Comparison of ENCODE assay signal across 8 mouse cellular contexts in genomic region chr8:114876696-114877206, GRCm38 (mm10).
DNase-seq lines count a peak whose midpoint lies in the region; ATAC-seq and TF ChIP-seq lines count a peak whose summit lies in the region.

No protein-coding gene starts in this region.

- DNase-seq in adrenal gland, adult (ENCODE audit: inconsistent age in 2 of 2, low spot score in 1 of 2) = peak; percentile 46 to 71
- no peak for DNase-seq in adrenal gland, postnatal 4 days (ENCODE audit: low spot score in 2 of 2)
- no peak for DNase-seq in intestine, embryonic 14.5 days (ENCODE audit: low spot score)
- DNase-seq in ES-E14 (ENCODE audit: low read depth, low spot score) = no peak
- no peak for DNase-seq in cerebellum, postnatal 14 days
- DNase-seq in right cerebral cortex, adult 2 months (ENCODE audit: low spot score in 2 of 2) = no peak

- WGBS in intestine, embryonic 14.5 days = 30% methylated on average over 9 of the region's 9 CpGs
- WGBS in intestine, postnatal 0 days = 47% methylated on average over 9 of the region's 9 CpGs
- 44% methylated on average over 9 of the region's 9 CpGs for WGBS in limb, embryonic 13.5 days

- H3K9me3 ChIP-seq in intestine, embryonic 14.5 days (ENCODE audit: control insufficient read depth, low read length) = no peaks in the 10 kb centered on the region
- no peaks in the 10 kb centered on the region for H3K9me3 ChIP-seq in intestine, postnatal 0 days (ENCODE audit: control insufficient read depth)
- H3K9me3 ChIP-seq in ES-E14 (ENCODE audit: control insufficient read depth, insufficient read depth, low read depth, low read length) = no peaks in the 10 kb centered on the region
- H3K9me3 ChIP-seq in limb, embryonic 13.5 days = no peaks in the 10 kb centered on the region

- H3K9ac ChIP-seq in intestine, embryonic 14.5 days (ENCODE audit: low read length) = no peak overlapping the region
- H3K9ac ChIP-seq in intestine, postnatal 0 days (ENCODE audit: low read depth, low read length) = no peak overlapping the region
- no peak overlapping the region for H3K9ac ChIP-seq in ES-E14 (ENCODE audit: insufficient read depth, low read depth, low read length, poor library complexity, severe bottlenecking)
- H3K9ac ChIP-seq in limb, embryonic 13.5 days = no peak overlapping the region

- H3K4me1 ChIP-seq in intestine, embryonic 14.5 days (replicated peaks; ENCODE audit: control insufficient read depth, insufficient read depth, low read length) = peaks cover 26% of the 10 kb centered on the region
- 0 out of 2 replicates have a peak, but pooled peaks cover 3% of the 10 kb centered on the region for H3K4me1 ChIP-seq in intestine, postnatal 0 days (replicated peaks; ENCODE audit: control insufficient read depth, insufficient read depth, low read length)
- H3K4me1 ChIP-seq in ES-E14 (ENCODE audit: control insufficient read depth in 2 of 2, insufficient read depth in 2 of 2, low read length in 2 of 2, poor library complexity in 1 of 2) = peaks cover 0 to 3% of the 10 kb centered on the region in 2 experiments; a peak in 1 of 4 replicates
- peaks cover 26% of the 10 kb centered on the region for H3K4me1 ChIP-seq in limb, embryonic 13.5 days

- in situ Hi-C loops in ES-E14 (cut with MboI; ENCODE audit: low sequenced_read_pairs in 2 of 2, unreplicated experiment in 2 of 2) = no loop called here

- H3K36me3 ChIP-seq in intestine, embryonic 14.5 days (ENCODE audit: control insufficient read depth, insufficient read depth, low read length) = no peaks in the 10 kb centered on the region
- H3K36me3 ChIP-seq in intestine, postnatal 0 days (ENCODE audit: control insufficient read depth, insufficient read depth) = no peaks in the 10 kb centered on the region
- no peaks in the 10 kb centered on the region; the same call in 1 of the 2 replicates for H3K36me3 ChIP-seq in ES-E14 (ENCODE audit: control insufficient read depth, insufficient read depth, low read length, poor library complexity, severe bottlenecking)
- no peaks in the 10 kb centered on the region for H3K36me3 ChIP-seq in limb, embryonic 13.5 days

- no peak for TF ChIP-seq CTCF in intestine, postnatal 0 days (IDR thresholded peaks at IDR 0.05; ENCODE audit: low read depth)

- peak overlapping the region; percentile 59 for H3K27ac ChIP-seq in intestine, embryonic 14.5 days (ENCODE audit: low read depth)
- H3K27ac ChIP-seq in intestine, postnatal 0 days (ENCODE audit: low read depth, low read length) = no peak overlapping the region
- H3K27ac ChIP-seq in ES-E14 (ENCODE audit: insufficient read depth, low read depth, low read length, poor library complexity, severe bottlenecking) = no peak overlapping the region
- no peak overlapping the region for H3K27ac ChIP-seq in limb, embryonic 13.5 days

- ATAC-seq in intestine, embryonic 14.5 days (replicated peaks; ENCODE audit: low FRiP score, low TSS enrichment, low read depth) = no peak
- ATAC-seq in intestine, postnatal 0 days = no peak
- ATAC-seq in limb, embryonic 13.5 days (ENCODE audit: low FRiP score, low read depth) = no peak

- H3K4me2 ChIP-seq in intestine, embryonic 14.5 days (ENCODE audit: low read length) = peak overlapping the region; percentile 22; the same call in 1 of the 2 replicates
- H3K4me2 ChIP-seq in intestine, postnatal 0 days (replicated peaks; ENCODE audit: low read depth) = no peak overlapping the region
- H3K4me2 ChIP-seq in limb, embryonic 13.5 days (replicated peaks) = peak overlapping the region; percentile 49

- H3K4me3 ChIP-seq in intestine, embryonic 14.5 days (ENCODE audit: low read depth, low read length) = no peak overlapping the region
- H3K4me3 ChIP-seq in intestine, postnatal 0 days (ENCODE audit: low read depth, low read length) = no peak overlapping the region
- H3K4me3 ChIP-seq in ES-E14 (ENCODE audit: insufficient read depth in 1 of 2, low read depth in 1 of 2, low read length in 2 of 2, poor library complexity in 1 of 2, severe bottlenecking in 1 of 2) = no peak overlapping the region
- no peak overlapping the region for H3K4me3 ChIP-seq in limb, embryonic 13.5 days

- H3K27me3 ChIP-seq in intestine, embryonic 14.5 days (replicated peaks; ENCODE audit: control insufficient read depth, insufficient read depth, low read length) = no peaks in the 10 kb centered on the region
- no peaks in the 10 kb centered on the region for H3K27me3 ChIP-seq in intestine, postnatal 0 days (replicated peaks; ENCODE audit: control insufficient read depth, insufficient read depth, low read length)
- H3K27me3 ChIP-seq in limb, embryonic 13.5 days = peaks cover 21% of the 10 kb centered on the region

TF ChIP-seq in ES-E14, 5 proteins besides CTCF, POLR2A, EP300 and RAD21:
- TF ChIP-seq HCFC1 (IDR thresholded peaks at IDR 0.05; ENCODE audit: borderline replicate concordance, insufficient read depth, low read length) (no peak), ZNF384 (IDR thresholded peaks at IDR 0.05; ENCODE audit: low read depth, low read length) (0 out of 2 replicates have a peak, but pooled peaks have one; percentile 22)

Comparison
In these comparisons a context has a peak if more than half of its experiments do, and no peak if none do; other contexts are left out.
1. DNase-seq: peak in adrenal gland, adult (2 of 2); none in adrenal gland, postnatal 4 days (0 of 2), intestine, embryonic 14.5 days (single experiment), ES-E14 (single experiment), cerebellum, postnatal 14 days (0 of 2) and right cerebral cortex, adult 2 months (0 of 2).